Mouse (Mus musculus) heart, postnatal 0 days (tissue): ENCODE measurements at regions not wholly inside any gene's neighbourhood (a gene's known extent, or its start where the extent isn't known, plus 50 kb on each side); places are given as distances from the start of the nearest gene placed in this dataset.

Experiments
- ATAC-seq: fragments of 200-750 bp; cut with Nextera tagmentation; 2 replicates; pipeline ENCODE4 v1.8.0; 2017; ENCODE audit warnings: low read depth, moderate number of reproducible peaks, moderate library complexity; ENCODE audit not compliant: insufficient read depth
- DNase-seq: peaks from one replicate; pipeline ENCODE4 v3.0.0-alpha.2; 2016; ENCODE audit warnings: low spot score
- H3K27ac ChIP-seq: fragments of 300-500 bp; sonication (generic); 2 replicates; pipeline ENCODE4 v1.5.1; 2014; ENCODE audit warnings: low read depth, mild to moderate bottlenecking
- H3K27me3 ChIP-seq: fragments of 300-500 bp; sonication (generic); 2 replicates; pipeline ENCODE4 v1.6.1; 2014; ENCODE audit warnings: low read length, mixed read lengths; ENCODE audit not compliant: control insufficient read depth, insufficient read depth
- H3K36me3 ChIP-seq: fragments of 300-500 bp; sonication (generic); replicated peaks from 2 replicates; pipeline ENCODE4 v1.6.1; 2014; ENCODE audit warnings: low read length, mixed read lengths; ENCODE audit not compliant: control insufficient read depth, insufficient read depth
- H3K4me1 ChIP-seq: fragments of 300-500 bp; sonication (generic); 2 replicates; pipeline ENCODE4 v1.6.1; 2014; ENCODE audit warnings: antibody characterized with exemption; ENCODE audit not compliant: control insufficient read depth, insufficient read depth
- H3K4me2 ChIP-seq: fragments of 300-500 bp; sonication (generic); 2 replicates; pipeline ENCODE4 v1.6.1; 2014; ENCODE audit warnings: low read depth, mild to moderate bottlenecking, low read length, moderate library complexity
- H3K4me3 ChIP-seq: fragments of 300-500 bp; sonication (generic); 2 replicates; pipeline ENCODE4 v1.5.1; 2014; ENCODE audit warnings: low read depth, low read length
- H3K9ac ChIP-seq: fragments of 300-500 bp; sonication (generic); replicated peaks from 2 replicates; pipeline ENCODE4 v1.6.1; 2014; ENCODE audit warnings: low read depth, low read length, mixed read lengths
- H3K9me3 ChIP-seq: fragments of 300-500 bp; sonication (generic); replicated peaks from 2 replicates; pipeline ENCODE4 v1.6.1; 2016; ENCODE audit warnings: low read length; ENCODE audit not compliant: control insufficient read depth
- CTCF ChIP-seq: IDR thresholded peaks from 2 replicates; pipeline ENCODE4 v1.5.1; 2016; ENCODE audit warnings: antibody characterized with exemption, control low read depth, low read depth
- EP300 ChIP-seq: IDR thresholded peaks from 2 replicates; pipeline ENCODE4 v1.6.1; 2016; ENCODE audit warnings: antibody characterized with exemption, low read depth
- WGBS: fragments of 180-500 bp; shearing (Covaris S2); extraction: QIAGEN DNeasy Blood & Tissue Kit; methylation state at CpG from one replicate; pipeline ENCODE4 v1.1.7; 2014; 5-methylcytosine and 5-hydroxymethylcytosine counted together

- TF ChIP-seq EP300 (no peak), CTCF (no peak)
- no peak overlapping the region for H3K4me2 ChIP-seq
- no peak for DNase-seq
- no peaks in the 10 kb centered on the region for H3K27me3 ChIP-seq
- H3K9ac ChIP-seq = no peak overlapping the region
- 62% methylated on average over 1 of the region's 1 CpGs for WGBS
- H3K27ac ChIP-seq = no peak overlapping the region
- no peak for ATAC-seq
- no peak overlapping the region for H3K4me3 ChIP-seq
- H3K9me3 ChIP-seq = no peaks in the 10 kb centered on the region
- H3K36me3 ChIP-seq = no peaks in the 10 kb centered on the region
- no peaks in the 10 kb centered on the region for H3K4me1 ChIP-seq
Measured at GRCm38 (mm10) chr2:137468769-137469168, 352.3 kb upstream of the Jag1 start.

- H3K27me3 ChIP-seq = no peaks in the 10 kb centered on the region
- no peak for TF ChIP-seq EP300
- no peak for TF ChIP-seq CTCF
- H3K27ac ChIP-seq = no peak overlapping the region
- no peak overlapping the region for H3K9ac ChIP-seq
- H3K4me1 ChIP-seq = no peaks in the 10 kb centered on the region
- WGBS = 64% methylated on average over 4 of the region's 4 CpGs
- H3K9me3 ChIP-seq = no peaks in the 10 kb centered on the region
- H3K4me3 ChIP-seq = no peak overlapping the region
- DNase-seq (no peak), ATAC-seq (no peak)
- H3K36me3 ChIP-seq = no peaks in the 10 kb centered on the region
- H3K4me2 ChIP-seq = no peak overlapping the region
Measured at GRCm38 (mm10) chr2:137457061-137457753, 340.8 kb upstream of the Jag1 start.

- ATAC-seq (no peak), DNase-seq (no peak)
- H3K27me3 ChIP-seq = no peaks in the 10 kb centered on the region
- no peak overlapping the region for H3K27ac ChIP-seq
- no peak overlapping the region for H3K4me3 ChIP-seq
- H3K4me2 ChIP-seq = no peak overlapping the region
- no peak overlapping the region for H3K9ac ChIP-seq
- H3K4me1 ChIP-seq = no peaks in the 10 kb centered on the region
- TF ChIP-seq CTCF (no peak), EP300 (no peak)
- no peaks in the 10 kb centered on the region for H3K36me3 ChIP-seq
- no peaks in the 10 kb centered on the region for H3K9me3 ChIP-seq
- 59% methylated on average over 3 of the region's 3 CpGs for WGBS
Measured at GRCm38 (mm10) chr2:137456436-137456835, 340.0 kb upstream of the Jag1 start.

GRCm38 (mm10) chr2:137446919-137447318, 330.5 kb upstream of the Jag1 start:
- no peak overlapping the region for H3K4me3 ChIP-seq
- WGBS = 65% methylated on average over 7 of the region's 7 CpGs
- DNase-seq (no peak), ATAC-seq (no peak)
- H3K9ac ChIP-seq = no peak overlapping the region
- no peak overlapping the region for H3K27ac ChIP-seq
- H3K27me3 ChIP-seq = no peaks in the 10 kb centered on the region
- no peaks in the 10 kb centered on the region for H3K36me3 ChIP-seq
- no peaks in the 10 kb centered on the region for H3K4me1 ChIP-seq
- no peak overlapping the region for H3K4me2 ChIP-seq
- TF ChIP-seq CTCF = no peak
- no peak for TF ChIP-seq EP300
- H3K9me3 ChIP-seq = no peaks in the 10 kb centered on the region

GRCm38 (mm10) chr2:137437741-137438140, 321.3 kb upstream of the Jag1 start:
- no peaks in the 10 kb centered on the region for H3K9me3 ChIP-seq
- no peak overlapping the region for H3K9ac ChIP-seq
- no peak overlapping the region for H3K27ac ChIP-seq
- 0 out of 2 replicates have a peak, but pooled peaks cover 8% of the 10 kb centered on the region for H3K4me1 ChIP-seq
- H3K4me3 ChIP-seq = no peak overlapping the region
- no peak for DNase-seq
- H3K27me3 ChIP-seq = no peaks in the 10 kb centered on the region
- TF ChIP-seq CTCF (no peak), EP300 (no peak)
- WGBS = 71% methylated on average over 5 of the region's 5 CpGs
- no peaks in the 10 kb centered on the region for H3K36me3 ChIP-seq
- no peak overlapping the region for H3K4me2 ChIP-seq
- no peak for ATAC-seq

- H3K27me3 ChIP-seq = no peaks in the 10 kb centered on the region
- no peak overlapping the region for H3K4me3 ChIP-seq
- no peak overlapping the region for H3K9ac ChIP-seq
- TF ChIP-seq CTCF (no peak), EP300 (no peak)
- H3K9me3 ChIP-seq = no peaks in the 10 kb centered on the region
- H3K27ac ChIP-seq = no peak overlapping the region
- DNase-seq (peak; percentile 23), ATAC-seq (peak; percentile 49; the same call in 1 of the 2 replicates)
- H3K4me2 ChIP-seq = no peak overlapping the region
- 21% methylated on average over 4 of the region's 4 CpGs for WGBS
- H3K4me1 ChIP-seq = peaks cover 13% of the 10 kb centered on the region; the same call in 1 of the 2 replicates
- no peaks in the 10 kb centered on the region for H3K36me3 ChIP-seq
Measured at GRCm38 (mm10) chr2:137436161-137436560, 319.7 kb upstream of the Jag1 start.
